13 mouse cellular contexts compared by ENCODE assay signal in genomic region chr3:107040408-107040807, GRCm38 (mm10). TPM values are rescaled to one million over a fixed set of nuclear protein-coding genes. Genes with fewer than 3 reads are reported as not detected.
DNase-seq lines count a peak whose midpoint lies in the region; ATAC-seq and TF ChIP-seq lines count a peak whose summit lies in the region.
"Had no signal": no experiment of that assay in that cellular context is flagged by ENCODE, and none has a peak within 500 bp of the region (broad histone marks: within the 10 kb centered on the region; RNA-seq: fewer than 3 reads in every experiment).

No protein-coding gene starts in this region.

- H3K27ac ChIP-seq in forebrain, embryonic 15.5 days (replicated peaks), result no peak overlapping the region
- no peak overlapping the region for H3K27ac ChIP-seq in midbrain, embryonic 11.5 days (ENCODE audit: low read depth, low read length)
- H3K27ac ChIP-seq in kidney, adult 2 months (ENCODE audit: insufficient read depth, low read depth, low read length), result no peak overlapping the region
- H3K27ac ChIP-seq: gastrocnemius, adult 2 months; limb, embryonic 13.5 days had no signal

- peak overlapping the region; percentile 34; the same call in 1 of the 2 replicates for H3K9ac ChIP-seq in forebrain, embryonic 15.5 days (replicated peaks)
- no peak overlapping the region for H3K9ac ChIP-seq in midbrain, embryonic 11.5 days (ENCODE audit: low read length)
- H3K9ac ChIP-seq: limb, embryonic 13.5 days had no signal

- peak overlapping the region; percentile 78 for H3K4me2 ChIP-seq in forebrain, embryonic 15.5 days (replicated peaks)
- 0 out of 2 replicates have a peak overlapping the region, but pooled peaks have one; percentile 13 for H3K4me2 ChIP-seq in midbrain, embryonic 11.5 days
- H3K4me2 ChIP-seq: limb, embryonic 13.5 days had no signal

- DNase-seq in midbrain, embryonic 11.5 days (ENCODE audit: low spot score, missing footprints), result no peak
- no peak for DNase-seq in frontal cortex, postnatal 10 days (ENCODE audit: low spot score in 2 of 2)
- DNase-seq in kidney, adult 2 months, result no peak
- DNase-seq in layer of hippocampus, adult 18-20 months (ENCODE audit: low spot score in 2 of 2), result no peak
- DNase-seq in right cerebral cortex, postnatal 14 days, result no peak
- DNase-seq: adrenal gland, postnatal 36 days; cerebellum, adult 18-20 months; gastrocnemius, adult 2 months had no signal

- ATAC-seq in megakaryocyte, adult 5-6 weeks (ENCODE audit: poor library complexity, severe bottlenecking), result no peak
- ATAC-seq in forebrain, embryonic 15.5 days (replicated peaks), result no peak
- no peak for ATAC-seq in midbrain, embryonic 11.5 days (ENCODE audit: low FRiP score)
- ATAC-seq: intestine, postnatal 0 days had no signal

- no peak for TF ChIP-seq POLR2A in kidney, adult 2 months (IDR thresholded peaks at IDR 0.05; ENCODE audit: low read depth, low read length)

- H3K4me3 ChIP-seq in megakaryocyte, embryonic 14.5 days (replicated peaks), result peak overlapping the region; percentile 98
- peak overlapping the region; percentile 67 for H3K4me3 ChIP-seq in forebrain, embryonic 15.5 days
- H3K4me3 ChIP-seq in midbrain, embryonic 11.5 days (ENCODE audit: low read depth, low read length), result no peak overlapping the region
- H3K4me3 ChIP-seq in kidney, adult 2 months (ENCODE audit: insufficient read depth, low read depth, low read length), result no peak overlapping the region
- H3K4me3 ChIP-seq: gastrocnemius, adult 2 months; limb, embryonic 13.5 days had no signal

- 77% methylated on average over 3 of the region's 3 CpGs for WGBS in forebrain, embryonic 15.5 days
- 87% methylated on average over 3 of the region's 3 CpGs for WGBS in midbrain, embryonic 11.5 days
- 85% methylated on average over 3 of the region's 3 CpGs for WGBS in kidney, adult 2 months

- no peak for TF ChIP-seq CTCF in kidney, adult 2 months (conservative IDR thresholded peaks at IDR 0.05; ENCODE audit: insufficient read depth, insufficient read length, low read depth, low read length)

- no peaks in the 10 kb centered on the region for H3K27me3 ChIP-seq in megakaryocyte, embryonic 14.5 days (replicated peaks)
- H3K27me3 ChIP-seq in forebrain, embryonic 15.5 days, result no peaks in the 10 kb centered on the region
- no peaks in the 10 kb centered on the region for H3K27me3 ChIP-seq in midbrain, embryonic 11.5 days (ENCODE audit: control insufficient read depth, insufficient read depth, low read length)
- H3K27me3 ChIP-seq in kidney, adult 2 months (replicated peaks; ENCODE audit: control insufficient read depth, insufficient read depth, low read length), result 0 out of 2 replicates have a peak, but pooled peaks cover 1% of the 10 kb centered on the region

- H3K4me1 ChIP-seq in megakaryocyte, embryonic 14.5 days, result peaks cover 41% of the 10 kb centered on the region
- H3K4me1 ChIP-seq in forebrain, embryonic 15.5 days, result peaks cover 59% of the 10 kb centered on the region
- peaks cover 26% of the 10 kb centered on the region for H3K4me1 ChIP-seq in midbrain, embryonic 11.5 days (ENCODE audit: control insufficient read depth, insufficient read depth, low read length)
- H3K4me1 ChIP-seq in kidney, adult 2 months (ENCODE audit: control insufficient read depth, insufficient read depth, low read length), result no peaks in the 10 kb centered on the region

- H3K9me3 ChIP-seq in megakaryocyte, embryonic 14.5 days, result no peaks in the 10 kb centered on the region
- H3K9me3 ChIP-seq in forebrain, embryonic 15.5 days, result no peaks in the 10 kb centered on the region
- no peaks in the 10 kb centered on the region for H3K9me3 ChIP-seq in midbrain, embryonic 11.5 days (ENCODE audit: control insufficient read depth, low read length)
- H3K9me3 ChIP-seq: limb, embryonic 13.5 days had no signal

- peaks cover 74% of the 10 kb centered on the region for H3K36me3 ChIP-seq in megakaryocyte, embryonic 14.5 days (replicated peaks; ENCODE audit: low read length)
- no peaks in the 10 kb centered on the region; the same call in 1 of the 2 replicates for H3K36me3 ChIP-seq in forebrain, embryonic 15.5 days
- H3K36me3 ChIP-seq in midbrain, embryonic 11.5 days (ENCODE audit: control insufficient read depth, insufficient read depth, low read length), result no peaks in the 10 kb centered on the region
- no peaks in the 10 kb centered on the region for H3K36me3 ChIP-seq in kidney, adult 2 months (ENCODE audit: control insufficient read depth, insufficient read depth, low read length)
- H3K36me3 ChIP-seq: limb, embryonic 13.5 days had no signal

RNA-seq across cellular contexts. Expression of gene Kcna3, which starts 4.4 kb away (rescaled TPM):
- polyA plus RNA-seq in megakaryocyte, embryonic 14.5 days (2012; ENCODE audit: insufficient read depth, low replicate concordance), result 9.2 and 16.7 TPM in 2 replicates
- total RNA-seq in megakaryocyte, adult 5-6 weeks (2015), result 13.3 and 17.4 TPM in 2 replicates
- total RNA-seq in megakaryocyte, adult 5-6 weeks (2017), result 5.6 and 6.9 TPM in 2 replicates
- 21.8 and 21.9 TPM in 2 replicates for polyA plus RNA-seq in forebrain, embryonic 15.5 days (2015; fragmentation: Nextera tagmentation; extraction: Ambion mirVana)
- 4.1 and 4.6 TPM in 2 replicates for polyA plus RNA-seq in midbrain, embryonic 11.5 days (2014; fragmentation: Nextera tagmentation; extraction: Ambion mirVana)
- 0.49 and 1.1 TPM in 2 replicates for polyA plus RNA-seq in kidney, adult 2 months (2012; rRNA removed)
- total RNA-seq in layer of hippocampus, adult 18-20 months (2021), result 10 to 100 TPM; 21.6 to 26.7 TPM
- total RNA-seq: gastrocnemius, adult 2 months had no signal

Comparison
In these comparisons a context has a peak if more than half of its experiments do, and no peak if none do; other contexts are left out.
1. H3K4me3 ChIP-seq: peak in megakaryocyte, embryonic 14.5 days (single experiment) and forebrain, embryonic 15.5 days (single experiment); none in midbrain, embryonic 11.5 days (single experiment) and kidney, adult 2 months (single experiment).